Mouse (Mus musculus): Measurements from ENCODE around the gene Cenpo. TPM values are rescaled to one million over a fixed set of nuclear protein-coding genes. Genes with fewer than 3 reads are reported as not detected.

Gene Cenpo
- polyA plus RNA-seq, 1 experiment from 2014 or later = 11.1 TPM

DNA sequence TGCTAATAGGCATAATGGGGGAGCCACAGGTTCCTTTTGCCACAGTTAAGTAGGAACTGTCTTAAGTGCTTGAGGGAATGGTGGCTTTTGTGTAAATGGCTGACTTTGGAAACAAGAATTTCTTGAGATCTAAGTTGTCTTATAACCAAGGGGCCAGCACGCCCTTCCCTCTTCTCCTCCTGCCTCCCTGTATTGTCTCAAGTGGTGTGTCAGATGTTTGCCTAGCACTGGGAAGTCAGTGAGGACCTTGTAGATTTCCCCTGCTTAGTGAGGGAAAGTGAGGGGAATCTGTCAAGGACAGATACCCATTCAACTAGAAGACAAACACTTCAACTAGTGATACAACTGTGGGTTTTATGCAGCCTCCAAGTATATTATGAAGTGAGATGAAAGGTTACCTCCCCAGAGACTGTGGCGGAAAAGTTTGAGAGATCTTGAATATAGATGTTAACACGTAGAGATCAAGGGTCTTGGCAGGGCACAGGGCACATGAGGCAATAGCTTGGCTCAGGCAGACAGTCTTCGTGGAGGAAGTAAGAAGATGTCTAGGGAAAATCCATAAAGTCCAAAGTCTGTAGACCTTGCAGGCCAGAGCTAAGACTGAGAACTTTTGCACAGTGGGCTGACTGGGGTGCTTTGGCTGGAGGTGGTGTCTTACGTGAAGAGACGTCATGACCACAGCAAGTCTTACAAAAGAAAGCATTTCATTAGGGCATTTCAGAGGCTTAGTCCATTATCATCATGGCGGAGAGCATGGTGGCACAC is 75.0 kb downstream of the Cenpo start:
- H3K4me3 ChIP-seq (ENCODE audit: low read length) = no peak overlapping the region
- H3K27me3 ChIP-seq (replicated peaks; ENCODE audit: control insufficient read depth, insufficient read depth, low read length) = no peaks in the 10 kb centered on the region
- no peaks in the 10 kb centered on the region for H3K4me1 ChIP-seq (ENCODE audit: control insufficient read depth, insufficient read depth, low read length)
- H3K27ac ChIP-seq (ENCODE audit: low read length) = peak overlapping the region; percentile 51
- H3K9ac ChIP-seq (ENCODE audit: low read depth, low read length) = no peak overlapping the region
- H3K9me3 ChIP-seq (ENCODE audit: control insufficient read depth, low read length) = no peaks in the 10 kb centered on the region
- peak; percentile 96 for ATAC-seq
- WGBS = 72% methylated on average over 7 of the region's 7 CpGs
- no peak overlapping the region for H3K4me2 ChIP-seq (ENCODE audit: low read depth, low read length)
- no peaks in the 10 kb centered on the region for H3K36me3 ChIP-seq (ENCODE audit: control insufficient read depth, insufficient read depth, low read length)

DNA sequence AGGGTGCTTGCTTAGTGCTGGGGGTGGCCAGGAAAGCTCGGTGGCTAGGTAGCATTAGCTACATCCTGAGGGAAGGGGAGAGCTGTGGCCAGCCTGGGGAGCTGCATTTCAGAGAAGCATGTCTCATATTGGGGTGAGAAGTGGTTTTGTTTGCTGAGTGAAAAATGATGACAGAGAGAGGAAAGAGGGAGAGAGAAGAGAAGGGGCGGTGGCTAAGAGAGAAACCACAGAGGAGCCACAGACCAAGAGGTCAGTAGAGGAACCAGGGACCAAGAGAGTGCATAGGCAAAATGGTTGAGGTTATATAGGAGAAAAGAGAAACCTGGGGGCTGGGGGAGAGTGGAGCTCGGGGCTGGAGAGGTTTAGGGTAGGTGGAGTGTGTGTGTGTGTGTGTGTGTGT is 75.9 kb downstream of the Cenpo start:
- H3K4me1 ChIP-seq (ENCODE audit: control insufficient read depth, insufficient read depth, low read length) = no peaks in the 10 kb centered on the region
- no peak overlapping the region for H3K4me3 ChIP-seq (ENCODE audit: low read length)
- no peaks in the 10 kb centered on the region for H3K27me3 ChIP-seq (replicated peaks; ENCODE audit: control insufficient read depth, insufficient read depth, low read length)
- H3K9ac ChIP-seq (ENCODE audit: low read depth, low read length) = no peak overlapping the region
- H3K9me3 ChIP-seq (ENCODE audit: control insufficient read depth, low read length) = no peaks in the 10 kb centered on the region
- H3K4me2 ChIP-seq (ENCODE audit: low read depth, low read length) = no peak overlapping the region
- H3K36me3 ChIP-seq (ENCODE audit: control insufficient read depth, insufficient read depth, low read length) = no peaks in the 10 kb centered on the region
- WGBS = 90% methylated on average over 3 of the region's 3 CpGs
- ATAC-seq = no peak
- no peak overlapping the region for H3K27ac ChIP-seq (ENCODE audit: low read length)

- Histone ChIP-seq H3K9me3 (ENCODE audit: control insufficient read depth, low read length) (no peaks in the 10 kb centered on the region), H3K9ac (ENCODE audit: low read depth, low read length) (no peak overlapping the region), H3K4me1 (ENCODE audit: control insufficient read depth, insufficient read depth, low read length) (no peaks in the 10 kb centered on the region), H3K27ac (ENCODE audit: low read length) (no peak overlapping the region), H3K27me3 (replicated peaks; ENCODE audit: control insufficient read depth, insufficient read depth, low read length) (no peaks in the 10 kb centered on the region), H3K4me2 (ENCODE audit: low read depth, low read length) (no peak overlapping the region), H3K36me3 (ENCODE audit: control insufficient read depth, insufficient read depth, low read length) (no peaks in the 10 kb centered on the region), H3K4me3 (ENCODE audit: low read length) (no peak overlapping the region)
- 79% methylated on average over 2 of the region's 2 CpGs for WGBS
- no peak for ATAC-seq
These were observed 76.6 kb downstream of the Cenpo start for GRCm38 (mm10) chr12:4157466-4157865.

GRCm38 (mm10) chr12:4151969-4152368 is 82.1 kb downstream of the Cenpo start:
- Histone ChIP-seq H3K9me3 (ENCODE audit: control insufficient read depth, low read length) (no peaks in the 10 kb centered on the region), H3K4me2 (ENCODE audit: low read depth, low read length) (no peak overlapping the region), H3K36me3 (ENCODE audit: control insufficient read depth, insufficient read depth, low read length) (no peaks in the 10 kb centered on the region), H3K9ac (ENCODE audit: low read depth, low read length) (no peak overlapping the region), H3K27me3 (replicated peaks; ENCODE audit: control insufficient read depth, insufficient read depth, low read length) (no peaks in the 10 kb centered on the region), H3K27ac (ENCODE audit: low read length) (no peak overlapping the region), H3K4me3 (ENCODE audit: low read length) (no peak overlapping the region), H3K4me1 (ENCODE audit: control insufficient read depth, insufficient read depth, low read length) (0 out of 2 replicates have a peak, but pooled peaks cover 2% of the 10 kb centered on the region)
- 81% methylated on average over 3 of the region's 3 CpGs for WGBS
- no peak for ATAC-seq

DNA sequence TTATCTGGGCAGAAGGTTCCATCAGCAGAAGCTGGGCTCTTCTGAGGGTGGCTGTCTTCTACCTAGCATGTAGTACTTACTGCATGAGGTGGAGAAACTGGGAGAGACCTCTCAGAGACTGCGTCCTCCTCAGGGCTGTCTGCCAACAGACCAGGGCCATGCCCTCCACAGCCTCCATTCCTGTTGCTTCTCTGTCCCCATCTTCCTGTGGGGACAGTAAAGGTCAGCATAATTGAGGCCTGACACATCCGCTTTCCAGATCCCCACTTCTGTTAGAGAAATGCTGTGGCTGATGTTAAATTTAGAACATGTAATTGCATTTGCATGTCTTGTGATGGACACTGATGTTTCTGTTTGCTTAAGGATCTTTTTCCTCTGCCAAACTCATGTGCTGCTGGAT is 83.2 kb downstream of the Cenpo start:
- Histone ChIP-seq H3K27me3 (replicated peaks; ENCODE audit: control insufficient read depth, insufficient read depth, low read length) (no peaks in the 10 kb centered on the region), H3K27ac (ENCODE audit: low read length) (no peak overlapping the region), H3K9ac (ENCODE audit: low read depth, low read length) (no peak overlapping the region), H3K4me2 (ENCODE audit: low read depth, low read length) (no peak overlapping the region), H3K4me1 (ENCODE audit: control insufficient read depth, insufficient read depth, low read length) (0 out of 2 replicates have a peak, but pooled peaks cover 2% of the 10 kb centered on the region), H3K4me3 (ENCODE audit: low read length) (no peak overlapping the region), H3K36me3 (ENCODE audit: control insufficient read depth, insufficient read depth, low read length) (no peaks in the 10 kb centered on the region), H3K9me3 (ENCODE audit: control insufficient read depth, low read length) (no peaks in the 10 kb centered on the region)
- ATAC-seq = no peak
- 77% methylated on average over 2 of the region's 2 CpGs for WGBS

Other genes starting within 250 kb of the Cenpo start
- 2.6 and 3.2 TPM in 2 replicates for gene Efr3b, start 195.4 kb downstream of the Cenpo start, polyA plus RNA-seq (2015; fragmentation: Nextera tagmentation; extraction: Ambion mirVana)
- 3.7 and 3.9 TPM in 2 replicates for gene Dnajc27, start 151.7 kb downstream of the Cenpo start, polyA plus RNA-seq (2015; fragmentation: Nextera tagmentation; extraction: Ambion mirVana)
- gene Adcy3, start 101.2 kb downstream of the Cenpo start, polyA plus RNA-seq (2015; fragmentation: Nextera tagmentation; extraction: Ambion mirVana) = 5.0 and 5.4 TPM in 2 replicates
- 5.5 and 5.6 TPM in 2 replicates for gene Ptrhd1, start 267 bp downstream of the Cenpo start, polyA plus RNA-seq (2015; fragmentation: Nextera tagmentation; extraction: Ambion mirVana)
- 4.7 and 4.9 TPM in 2 replicates for gene Ncoa1, start 242.9 kb upstream of the Cenpo start, polyA plus RNA-seq (2015; fragmentation: Nextera tagmentation; extraction: Ambion mirVana)

All from intestine, embryonic 16.5 days (tissue).